Mouse (Mus musculus): ENCODE measurements around the gene Zfc3h1. TPM values are rescaled to one million over a fixed set of nuclear protein-coding genes. Genes with fewer than 3 reads are reported as not detected.
A peak's percentile ranks its signal among the peaks of the same experiment; 100 is the strongest.

Zfc3h1 gene
- polyA plus RNA-seq, 1 experiment = 2.9 TPM

DNA sequence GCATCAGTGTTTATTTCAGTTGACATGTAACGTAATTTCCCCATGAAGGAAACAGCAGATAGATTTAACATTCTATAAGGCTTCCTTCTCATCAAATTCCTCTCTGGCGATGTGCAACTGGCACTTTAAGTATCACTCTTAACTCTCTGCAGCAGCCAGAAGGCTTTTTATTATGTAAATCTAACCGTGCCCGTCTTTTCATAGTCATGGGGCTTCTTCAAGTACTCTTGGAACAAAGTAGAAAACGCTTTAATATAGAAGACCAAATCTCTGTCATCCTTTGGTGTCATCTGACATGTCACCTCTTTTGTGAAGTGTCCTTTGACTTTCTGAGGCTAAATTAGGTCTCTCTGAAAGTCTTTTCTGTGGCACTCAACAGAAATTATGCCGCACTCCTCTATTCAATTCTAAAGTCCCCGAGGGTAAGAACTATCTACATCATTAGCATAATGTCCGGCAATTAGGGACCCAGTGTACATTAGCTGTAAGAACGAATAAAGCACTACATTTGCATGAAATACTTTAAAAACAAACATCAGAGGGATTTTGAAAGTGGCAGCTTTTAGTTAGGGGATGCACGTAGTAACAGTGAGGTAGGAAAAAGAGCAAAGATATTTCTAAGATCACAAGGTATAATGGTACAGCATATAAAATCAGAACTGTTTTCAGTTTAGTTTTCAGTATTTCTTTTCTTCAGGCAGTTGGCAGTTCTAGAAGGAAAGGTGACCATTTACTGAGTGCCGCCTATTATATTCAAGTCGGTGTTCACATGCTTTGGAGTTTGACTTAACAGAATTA, 1.7 kb upstream of the Zfc3h1 start:
- no peak for TF ChIP-seq GATA1 (IDR thresholded peaks at IDR 0.05; ENCODE audit: borderline replicate concordance, low read length)
- TF ChIP-seq FLI1 (IDR thresholded peaks at IDR 0.05; ENCODE audit: low read length) = no peak
- H3K4me1 ChIP-seq = peaks cover 31% of the 10 kb centered on the region

DNA sequence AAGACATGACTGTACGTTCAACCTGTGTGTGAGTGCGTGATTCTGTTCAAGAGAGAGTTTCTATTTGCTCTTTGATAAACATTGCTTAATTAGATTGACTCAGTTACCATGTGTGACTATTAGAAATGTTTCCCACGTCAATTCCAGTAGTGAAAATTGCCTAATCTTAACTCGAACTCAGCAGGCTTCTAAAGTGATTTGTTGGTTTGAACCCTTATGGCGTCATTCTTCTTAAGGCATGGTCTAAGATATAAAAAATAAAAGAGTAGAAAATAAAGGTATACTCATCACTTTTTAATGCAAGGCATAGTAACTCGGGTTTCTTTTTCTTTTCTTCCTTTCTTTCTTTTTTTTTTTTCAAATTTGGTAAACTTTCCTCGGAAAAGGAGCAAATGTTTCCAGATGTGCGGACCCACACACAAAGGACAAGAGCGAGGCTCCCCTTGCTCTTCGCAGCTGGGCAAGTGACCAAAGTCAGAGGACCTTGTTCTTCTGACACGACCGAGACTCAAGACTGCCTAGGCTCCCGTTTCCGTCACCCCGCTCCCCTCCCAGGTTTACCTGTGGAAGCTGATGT, 1.0 kb upstream of the Zfc3h1 start:
- H3K9me3 ChIP-seq = no peaks in the 10 kb centered on the region
- TF ChIP-seq GATA1 (IDR thresholded peaks at IDR 0.05; ENCODE audit: borderline replicate concordance, low read length) (no peak), FLI1 (IDR thresholded peaks at IDR 0.05; ENCODE audit: low read length) (no peak)
- peaks cover 38% of the 10 kb centered on the region for H3K4me1 ChIP-seq
- peaks cover 27% of the 10 kb centered on the region for H3K36me3 ChIP-seq (replicated peaks; ENCODE audit: low read length)
- H3K27me3 ChIP-seq (replicated peaks) = no peaks in the 10 kb centered on the region
- H3K4me3 ChIP-seq (replicated peaks) = peak overlapping the region; percentile 94

More for the DNA sequence above, 1.7 kb upstream of the Zfc3h1 start:
- Histone ChIP-seq H3K27me3 (replicated peaks) (no peaks in the 10 kb centered on the region), H3K36me3 (replicated peaks; ENCODE audit: low read length) (peaks cover 20% of the 10 kb centered on the region), H3K4me3 (replicated peaks) (peak overlapping the region; percentile 94), H3K9me3 (no peaks in the 10 kb centered on the region)

DNA sequence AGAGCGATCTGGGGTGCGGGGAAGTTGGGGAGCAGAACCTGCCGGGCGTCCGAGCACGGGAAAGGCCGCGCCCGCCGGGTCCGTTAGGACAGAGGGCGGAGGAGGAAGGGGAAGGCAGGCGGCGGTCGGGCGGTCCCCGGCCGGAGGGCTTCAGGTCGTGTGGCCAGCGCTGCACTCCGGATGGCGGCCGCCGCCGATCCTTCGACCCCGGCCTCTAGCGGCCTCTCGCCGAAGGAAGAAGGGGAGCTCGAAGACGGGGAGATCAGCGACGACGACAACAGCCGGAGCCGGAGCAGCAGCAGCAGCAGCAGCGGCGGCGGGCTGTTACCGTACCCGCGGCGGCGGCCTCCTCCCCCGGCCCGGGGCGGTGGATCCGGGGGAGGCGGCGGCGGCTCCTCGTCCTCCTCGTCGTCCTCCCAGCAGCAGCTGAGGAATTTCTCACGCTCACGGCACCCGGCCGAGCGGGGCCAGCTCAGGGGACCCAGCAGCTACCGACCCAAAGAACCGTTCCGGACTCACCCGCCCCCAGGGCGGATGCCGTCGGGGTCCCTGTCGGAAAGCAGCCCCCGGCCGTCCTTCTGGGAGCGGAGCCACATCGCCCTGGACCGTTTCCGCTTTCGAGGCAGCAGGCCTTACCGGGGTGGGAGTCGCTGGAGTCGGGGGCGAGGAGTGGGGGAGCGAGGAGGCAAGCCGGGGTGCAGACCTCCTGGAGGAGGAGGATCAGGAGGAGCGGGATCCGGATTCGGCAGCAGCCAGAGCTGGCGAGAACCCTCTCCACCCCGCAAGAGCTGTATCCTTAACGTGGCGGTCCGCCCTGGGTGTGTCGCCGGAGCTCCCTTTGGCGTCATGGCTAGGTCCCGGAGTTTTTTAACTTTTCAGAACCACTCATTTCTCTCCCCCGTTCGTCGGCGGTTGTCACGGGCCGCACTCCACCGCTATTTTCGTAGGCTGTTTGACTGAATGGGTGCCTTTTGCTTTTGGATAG, 551 bp downstream of the Zfc3h1 start:
- TF ChIP-seq GATA1 (IDR thresholded peaks at IDR 0.05; ENCODE audit: borderline replicate concordance, low read length) = no peak
- no peak for TF ChIP-seq FLI1 (IDR thresholded peaks at IDR 0.05; ENCODE audit: low read length)

DNA sequence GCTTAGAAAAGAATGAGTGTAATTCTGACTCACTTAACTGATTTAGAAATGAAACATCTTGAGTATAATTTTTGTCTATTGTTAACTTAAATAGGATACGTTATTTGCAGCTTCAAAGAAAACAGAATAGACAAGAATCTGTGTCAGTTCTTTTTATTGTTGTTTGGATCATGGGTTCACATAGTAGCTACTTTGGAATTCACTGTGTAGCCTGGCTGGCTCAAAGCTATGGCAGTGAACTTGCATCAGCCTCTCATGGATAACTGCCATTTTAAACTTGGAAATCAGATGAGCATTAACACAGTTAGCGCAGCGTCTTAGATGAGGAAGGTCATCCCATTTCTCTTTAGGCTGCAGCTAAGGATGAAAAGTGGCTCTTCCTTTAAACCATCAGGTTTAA, 3.1 kb downstream of the Zfc3h1 start:
- Histone ChIP-seq H3K27me3 (replicated peaks) (no peaks in the 10 kb centered on the region), H3K4me3 (replicated peaks) (peak overlapping the region; percentile 12), H3K36me3 (replicated peaks; ENCODE audit: low read length) (peaks cover 49% of the 10 kb centered on the region), H3K9me3 (no peaks in the 10 kb centered on the region), H3K4me1 (peaks cover 35% of the 10 kb centered on the region)
- TF ChIP-seq FLI1 (IDR thresholded peaks at IDR 0.05; ENCODE audit: low read length) = no peak
- TF ChIP-seq GATA1 (IDR thresholded peaks at IDR 0.05; ENCODE audit: borderline replicate concordance, low read length) = no peak

More for the DNA sequence above, 551 bp downstream of the Zfc3h1 start:
- Histone ChIP-seq H3K4me1 (peaks cover 46% of the 10 kb centered on the region), H3K4me3 (replicated peaks) (peak overlapping the region; percentile 94), H3K36me3 (replicated peaks; ENCODE audit: low read length) (peaks cover 41% of the 10 kb centered on the region), H3K27me3 (replicated peaks) (no peaks in the 10 kb centered on the region), H3K9me3 (no peaks in the 10 kb centered on the region)

DNA sequence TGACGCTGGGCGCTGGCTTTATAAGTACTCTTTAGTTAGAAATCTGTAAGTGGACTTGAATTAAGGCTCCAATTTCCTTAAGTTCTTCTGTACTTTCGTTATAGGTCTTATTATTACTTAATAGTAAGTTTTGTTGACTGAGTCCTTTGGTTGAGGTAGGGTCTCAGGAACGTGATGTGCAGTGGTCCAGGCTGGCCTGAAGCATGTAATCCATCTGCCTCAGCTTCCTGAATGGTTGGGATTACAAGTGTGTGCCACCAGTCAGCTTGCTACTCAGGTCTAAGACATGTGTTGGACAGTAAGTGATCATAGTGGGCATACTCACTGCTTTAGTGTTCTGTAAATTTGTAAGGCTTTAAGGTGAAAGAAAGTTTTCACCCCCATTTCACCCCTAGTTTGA, 6.3 kb downstream of the Zfc3h1 start:
- Histone ChIP-seq H3K4me1 (peaks cover 42% of the 10 kb centered on the region), H3K9me3 (no peaks in the 10 kb centered on the region), H3K27me3 (replicated peaks) (no peaks in the 10 kb centered on the region), H3K36me3 (replicated peaks; ENCODE audit: low read length) (peaks cover 80% of the 10 kb centered on the region), H3K4me3 (replicated peaks) (peak overlapping the region; percentile 76)
- TF ChIP-seq FLI1 (IDR thresholded peaks at IDR 0.05; ENCODE audit: low read length) = no peak
- no peak for TF ChIP-seq GATA1 (IDR thresholded peaks at IDR 0.05; ENCODE audit: borderline replicate concordance, low read length)

DNA sequence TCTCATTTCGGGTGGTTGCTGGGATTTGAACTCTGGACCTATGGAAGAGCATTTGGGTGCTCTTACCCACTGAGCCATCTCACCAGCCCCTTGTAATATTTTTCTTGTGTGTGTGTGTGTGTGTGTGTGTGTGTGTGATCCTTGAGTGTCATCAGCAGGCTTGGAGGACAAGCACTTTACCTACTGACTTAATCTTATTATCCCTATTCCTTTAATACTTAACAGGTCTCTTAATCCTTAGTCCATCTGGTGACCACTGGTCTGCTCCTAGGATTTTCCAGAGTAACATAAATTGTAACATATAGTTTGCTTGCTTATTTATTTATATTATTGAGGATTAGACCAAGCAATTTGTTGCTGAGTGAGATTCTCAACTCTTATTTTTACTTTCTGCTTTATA, 7.1 kb downstream of the Zfc3h1 start:
- no peaks in the 10 kb centered on the region for H3K9me3 ChIP-seq
- peaks cover 88% of the 10 kb centered on the region for H3K36me3 ChIP-seq (replicated peaks; ENCODE audit: low read length)
- H3K27me3 ChIP-seq (replicated peaks) = no peaks in the 10 kb centered on the region
- H3K4me1 ChIP-seq = peaks cover 46% of the 10 kb centered on the region
- TF ChIP-seq FLI1 (IDR thresholded peaks at IDR 0.05; ENCODE audit: low read length) = no peak
- no peak for TF ChIP-seq GATA1 (IDR thresholded peaks at IDR 0.05; ENCODE audit: borderline replicate concordance, low read length)
- no peak overlapping the region for H3K4me3 ChIP-seq (replicated peaks)

DNA sequence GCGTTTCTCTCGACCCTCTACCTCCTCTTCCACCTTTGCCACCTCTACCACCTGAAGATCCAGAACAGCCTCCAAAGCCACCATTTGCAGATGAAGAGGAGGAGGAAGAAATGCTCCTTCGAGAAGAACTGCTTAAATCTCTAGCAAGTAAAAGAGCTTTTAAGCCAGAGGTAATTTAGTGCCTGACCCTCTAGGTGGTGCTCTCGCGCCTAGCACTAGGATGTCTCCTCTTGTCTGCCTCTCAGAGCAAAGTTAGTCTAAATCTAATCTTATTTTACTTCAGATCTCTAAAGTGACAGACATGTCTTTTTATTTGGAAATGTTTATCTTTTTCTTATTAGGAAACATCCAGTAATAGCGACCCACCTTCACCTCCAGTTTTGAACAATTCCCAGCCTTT, 21.6 kb downstream of the Zfc3h1 start:
- Histone ChIP-seq H3K36me3 (replicated peaks; ENCODE audit: low read length) (peaks cover 92% of the 10 kb centered on the region), H3K4me3 (replicated peaks) (no peak overlapping the region), H3K4me1 (no peaks in the 10 kb centered on the region), H3K9me3 (no peaks in the 10 kb centered on the region), H3K27me3 (replicated peaks) (no peaks in the 10 kb centered on the region)
- TF ChIP-seq GATA1 (IDR thresholded peaks at IDR 0.05; ENCODE audit: borderline replicate concordance, low read length) (no peak), FLI1 (IDR thresholded peaks at IDR 0.05; ENCODE audit: low read length) (no peak)

DNA sequence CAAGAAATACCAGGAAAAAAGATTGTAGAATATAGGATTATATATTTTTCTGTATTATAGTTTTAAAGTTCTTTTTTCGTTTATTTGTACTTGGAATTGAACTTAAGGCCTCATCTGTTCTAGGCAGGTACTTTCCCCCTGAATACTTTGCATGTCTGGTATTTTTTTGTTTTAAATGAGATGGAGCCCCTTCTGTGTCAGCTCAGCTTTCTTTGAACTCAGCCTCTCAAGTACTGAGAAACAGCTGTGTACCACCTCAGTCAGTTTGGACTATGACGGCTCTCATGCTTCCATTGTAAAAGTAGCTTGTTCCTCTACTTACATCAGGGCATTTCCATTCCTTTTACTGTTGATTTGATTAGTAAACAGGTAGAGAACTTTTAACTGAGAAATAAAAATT, 28.7 kb downstream of the Zfc3h1 start:
- TF ChIP-seq GATA1 (IDR thresholded peaks at IDR 0.05; ENCODE audit: borderline replicate concordance, low read length) (no peak), FLI1 (IDR thresholded peaks at IDR 0.05; ENCODE audit: low read length) (no peak)
- Histone ChIP-seq H3K4me1 (no peaks in the 10 kb centered on the region), H3K9me3 (no peaks in the 10 kb centered on the region), H3K4me3 (replicated peaks) (no peak overlapping the region), H3K36me3 (replicated peaks; ENCODE audit: low read length) (peaks cover 99% of the 10 kb centered on the region), H3K27me3 (replicated peaks) (no peaks in the 10 kb centered on the region)

DNA sequence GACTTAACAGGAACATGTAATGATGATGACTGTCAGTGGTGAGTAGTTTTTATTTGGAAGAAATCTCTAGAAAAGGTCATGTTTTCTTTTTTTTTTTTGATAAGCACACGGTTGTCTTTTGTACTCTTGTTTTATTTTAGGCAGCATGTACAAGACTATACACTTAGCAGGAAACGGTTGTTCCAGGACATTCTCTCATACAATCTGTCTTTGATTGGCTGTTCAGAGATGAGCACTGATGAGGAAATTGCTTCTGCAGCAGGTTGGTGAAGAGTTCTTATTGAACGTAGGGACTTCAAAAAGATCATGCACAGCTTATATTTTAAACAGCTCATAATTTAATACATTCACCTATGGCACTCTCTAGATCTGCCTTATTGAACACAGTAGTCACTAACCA, 29.3 kb downstream of the Zfc3h1 start:
- no peaks in the 10 kb centered on the region for H3K27me3 ChIP-seq (replicated peaks)
- TF ChIP-seq FLI1 (IDR thresholded peaks at IDR 0.05; ENCODE audit: low read length) (no peak), GATA1 (IDR thresholded peaks at IDR 0.05; ENCODE audit: borderline replicate concordance, low read length) (no peak)
- no peaks in the 10 kb centered on the region for H3K9me3 ChIP-seq
- H3K36me3 ChIP-seq (replicated peaks; ENCODE audit: low read length) = peaks cover 99% of the 10 kb centered on the region
- no peak overlapping the region for H3K4me3 ChIP-seq (replicated peaks)
- H3K4me1 ChIP-seq = no peaks in the 10 kb centered on the region
